Mouse (Mus musculus): ENCODE results near the gene Tab1. TPM values are rescaled to one million over a fixed set of nuclear protein-coding genes. Genes with fewer than 3 reads are reported as not detected.

Gene Tab1
- polyA plus RNA-seq, 1 experiment from 2014 or later = 44.0 TPM

DNA sequence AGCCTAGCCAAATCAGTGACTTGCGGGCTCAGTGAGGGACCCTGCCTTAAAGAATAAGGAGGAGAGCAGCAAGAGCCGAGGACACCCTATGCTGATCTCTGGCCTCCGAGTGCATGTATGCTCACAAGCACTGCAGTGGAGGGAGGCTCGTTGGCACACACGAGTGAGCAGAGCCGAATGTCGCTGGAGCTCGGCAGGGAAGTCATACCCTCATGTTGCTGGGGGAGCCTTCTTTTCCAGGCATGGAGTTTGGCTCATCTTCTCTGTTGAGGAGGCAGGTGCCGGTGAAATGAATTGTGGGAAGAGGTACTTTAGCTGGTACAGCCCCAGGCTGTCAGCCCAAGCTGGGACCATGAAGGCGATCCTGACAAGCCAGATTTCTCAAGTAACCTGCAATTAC lies 36.5 kb upstream of the Tab1 start:
- H3K9me3 ChIP-seq (replicated peaks) = no peaks in the 10 kb centered on the region
- no peak for ATAC-seq (ENCODE audit: low FRiP score)
- H3K4me2 ChIP-seq (replicated peaks) = no peak overlapping the region
- no peak overlapping the region for H3K27ac ChIP-seq
- H3K36me3 ChIP-seq = no peaks in the 10 kb centered on the region
- 63% methylated on average over 10 of the region's 10 CpGs for WGBS
- no peak overlapping the region for H3K9ac ChIP-seq
- H3K27me3 ChIP-seq = peaks cover 49% of the 10 kb centered on the region
- peaks cover 26% of the 10 kb centered on the region for H3K4me1 ChIP-seq
- no peak overlapping the region for H3K4me3 ChIP-seq

DNA sequence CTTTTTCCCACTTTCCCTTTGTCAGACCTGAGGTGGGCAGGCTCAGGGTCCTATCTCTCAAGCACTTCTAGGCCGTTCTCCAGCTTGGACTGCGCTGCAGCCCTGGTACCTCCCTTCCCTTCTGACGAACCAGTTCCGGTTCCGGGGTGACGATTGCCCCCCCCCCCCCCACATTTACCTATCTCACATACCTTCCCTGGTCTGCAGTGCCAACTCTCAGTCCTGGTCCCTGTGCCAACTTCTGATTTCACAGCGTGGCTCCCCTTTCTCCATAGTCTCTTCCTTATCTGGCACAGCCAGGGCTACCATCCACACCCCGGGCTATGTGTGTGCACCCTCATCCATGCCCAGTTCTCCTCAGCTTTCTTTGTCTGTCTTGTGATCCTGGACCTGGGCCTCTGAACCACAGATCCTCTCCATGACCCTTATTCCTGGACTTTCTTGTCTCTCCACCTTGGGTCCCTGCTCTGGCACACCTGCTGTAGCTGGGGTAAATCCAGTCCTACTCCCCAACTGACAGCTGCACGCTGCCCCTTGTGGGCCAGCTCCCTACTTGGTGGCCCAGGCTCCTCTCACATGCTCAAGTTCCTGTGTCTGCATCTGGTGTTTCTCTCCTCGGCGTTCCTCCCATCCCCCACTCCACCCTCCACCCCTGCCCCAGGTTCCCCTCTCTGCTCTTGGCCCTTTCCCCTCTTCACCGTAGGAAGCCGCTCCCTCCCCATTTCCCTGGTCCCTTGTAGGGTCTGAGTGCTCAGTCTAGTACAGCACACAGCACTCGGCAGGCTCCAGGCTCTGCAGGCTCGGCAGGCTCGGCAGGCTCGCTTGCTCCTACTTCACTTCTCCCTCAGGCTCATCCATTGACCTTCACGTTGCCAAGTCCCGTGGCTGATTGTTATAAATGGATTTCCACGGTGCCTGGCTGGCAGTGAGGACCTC lies 35.7 kb upstream of the Tab1 start:
- Histone ChIP-seq H3K4me1 (peaks cover 20% of the 10 kb centered on the region), H3K4me3 (no peak overlapping the region), H3K27ac (0 out of 2 replicates have a peak overlapping the region, but pooled peaks have one; percentile 8), H3K36me3 (no peaks in the 10 kb centered on the region), H3K9ac (peak overlapping the region; percentile 41; the same call in 1 of the 2 replicates), H3K27me3 (peaks cover 41% of the 10 kb centered on the region), H3K4me2 (replicated peaks) (peak overlapping the region; percentile 31), H3K9me3 (replicated peaks) (no peaks in the 10 kb centered on the region)
- WGBS = 26% methylated on average over 19 of the region's 20 CpGs
- ATAC-seq (ENCODE audit: low FRiP score) = peak; percentile 71

DNA sequence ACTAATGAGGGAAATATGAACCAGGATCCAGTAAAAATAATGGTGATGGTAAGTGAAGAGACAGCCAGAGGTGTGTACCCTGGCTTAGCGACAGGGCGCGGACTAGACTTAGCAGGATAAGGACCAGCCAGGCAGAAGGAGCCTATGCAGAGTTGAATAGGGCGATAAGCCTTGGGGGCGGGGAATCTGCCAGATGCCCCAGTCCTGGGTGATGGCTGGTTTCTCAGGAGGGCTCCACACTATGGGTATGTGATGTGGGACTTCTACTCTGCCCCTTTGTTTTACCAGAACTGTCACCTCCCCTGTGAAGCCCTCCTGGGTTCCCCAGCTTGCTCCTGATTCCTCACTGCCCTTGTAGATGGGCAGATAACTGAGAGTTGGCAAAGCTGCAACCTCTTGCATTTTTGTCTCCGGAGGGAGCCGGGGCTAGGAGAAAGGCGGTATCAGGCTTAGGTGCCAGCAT lies 34.9 kb upstream of the Tab1 start:
- peaks cover 32% of the 10 kb centered on the region for H3K27me3 ChIP-seq
- H3K4me2 ChIP-seq (replicated peaks) = peak overlapping the region; percentile 31; the same call in 1 of the 2 replicates
- H3K36me3 ChIP-seq = no peaks in the 10 kb centered on the region
- no peaks in the 10 kb centered on the region for H3K9me3 ChIP-seq (replicated peaks)
- H3K4me3 ChIP-seq = no peak overlapping the region
- 38% methylated on average over 8 of the region's 8 CpGs for WGBS
- 0 out of 2 replicates have a peak, but pooled peaks have one; percentile 33 for ATAC-seq (ENCODE audit: low FRiP score)
- H3K27ac ChIP-seq = no peak overlapping the region
- H3K4me1 ChIP-seq = peaks cover 14% of the 10 kb centered on the region
- H3K9ac ChIP-seq = 0 out of 2 replicates have a peak overlapping the region, but pooled peaks have one; percentile 41

DNA sequence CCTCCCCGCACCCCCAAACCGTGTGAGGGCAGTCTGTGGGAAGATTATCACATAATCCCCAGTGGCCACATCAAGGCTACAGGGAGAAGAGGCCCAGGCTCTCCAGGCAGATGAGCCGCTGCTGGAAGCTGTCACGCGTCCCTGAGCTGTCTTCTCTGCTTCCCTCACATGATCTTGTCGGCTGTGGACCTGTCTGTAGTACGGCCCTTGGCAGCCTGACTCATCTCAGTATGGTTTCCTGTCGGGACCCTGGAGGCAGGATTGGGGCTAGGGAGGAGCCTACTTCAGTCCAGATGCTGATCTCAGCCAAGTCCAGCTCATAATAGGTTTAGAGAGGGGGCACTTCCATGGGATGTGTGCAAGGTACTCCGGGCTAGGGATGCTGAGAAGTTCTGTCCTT lies 34.1 kb upstream of the Tab1 start:
- WGBS = 55% methylated on average over 9 of the region's 9 CpGs
- Histone ChIP-seq H3K9ac (no peak overlapping the region), H3K4me1 (peaks cover 14% of the 10 kb centered on the region), H3K9me3 (replicated peaks) (no peaks in the 10 kb centered on the region), H3K4me3 (no peak overlapping the region), H3K36me3 (no peaks in the 10 kb centered on the region), H3K4me2 (replicated peaks) (no peak overlapping the region), H3K27me3 (peaks cover 26% of the 10 kb centered on the region), H3K27ac (no peak overlapping the region)
- ATAC-seq (ENCODE audit: low FRiP score) = no peak

DNA sequence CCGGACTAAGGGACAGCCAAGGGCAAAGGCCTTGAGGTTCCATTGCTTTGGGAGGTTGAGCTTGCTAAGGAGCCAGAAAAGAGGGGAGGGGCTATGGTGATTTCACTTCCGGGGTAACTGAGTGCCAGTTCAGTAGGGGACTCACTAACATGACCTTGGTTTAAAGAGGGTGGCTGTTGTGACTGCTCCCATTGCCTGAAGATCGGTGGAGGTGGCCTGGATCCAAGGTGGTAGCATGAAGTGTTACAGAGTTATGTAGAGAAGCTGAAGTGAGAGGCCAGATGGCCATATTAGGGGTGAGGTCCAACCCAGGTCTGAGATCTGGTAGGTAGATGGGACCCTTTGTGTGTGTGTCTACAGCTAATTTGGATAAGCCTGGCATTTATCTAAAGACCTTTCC lies 33.5 kb upstream of the Tab1 start:
- Histone ChIP-seq H3K9ac (no peak overlapping the region), H3K27me3 (peaks cover 20% of the 10 kb centered on the region; the same call in 1 of the 2 replicates), H3K4me1 (peaks cover 14% of the 10 kb centered on the region), H3K9me3 (replicated peaks) (no peaks in the 10 kb centered on the region), H3K27ac (no peak overlapping the region), H3K4me2 (replicated peaks) (no peak overlapping the region), H3K36me3 (no peaks in the 10 kb centered on the region), H3K4me3 (no peak overlapping the region)
- 81% methylated on average over 3 of the region's 3 CpGs for WGBS
- no peak for ATAC-seq (ENCODE audit: low FRiP score)

DNA sequence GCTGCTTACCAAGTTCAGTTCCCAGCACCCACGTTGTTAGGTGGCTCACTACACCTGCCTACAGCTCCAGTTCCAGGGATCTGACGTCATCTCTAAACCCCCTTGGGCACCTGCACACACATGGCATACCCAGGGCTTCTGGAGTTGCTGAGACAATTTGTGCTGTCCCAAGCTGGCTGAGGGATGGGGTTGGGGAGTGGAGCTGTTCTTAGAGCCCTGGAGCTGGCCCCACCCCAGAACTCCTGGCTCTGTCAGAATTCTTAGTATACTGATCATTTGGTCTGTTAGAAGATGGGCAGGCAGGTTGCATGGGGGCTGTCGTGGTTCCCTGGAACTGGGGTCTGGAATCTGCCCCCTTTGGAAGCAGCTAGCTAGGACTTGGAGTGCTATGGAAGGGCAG lies 32.7 kb upstream of the Tab1 start:
- H3K4me3 ChIP-seq = no peak overlapping the region
- 80% methylated on average over 3 of the region's 3 CpGs for WGBS

DNA sequence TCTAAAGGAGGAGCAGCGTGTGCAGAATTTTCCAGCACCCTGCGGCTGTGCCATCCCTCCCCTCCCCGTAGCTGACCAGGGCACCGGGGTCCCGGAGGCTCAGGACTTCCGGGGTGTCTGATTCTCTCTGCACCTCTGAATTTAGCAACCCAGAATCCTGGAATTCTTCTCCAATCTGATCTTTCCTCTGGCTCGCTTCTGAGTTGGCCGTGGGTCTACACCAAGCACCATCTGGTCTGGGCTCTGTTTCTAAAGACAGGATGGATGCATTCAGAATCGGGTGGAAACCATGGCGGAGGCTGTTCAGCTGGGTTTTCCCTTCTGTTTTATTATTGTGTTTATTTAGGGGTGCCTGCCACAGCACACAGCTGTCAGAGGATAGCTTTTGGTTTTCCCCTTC lies 32.1 kb upstream of the Tab1 start:
- peaks cover 14% of the 10 kb centered on the region for H3K4me1 ChIP-seq
- no peak overlapping the region for H3K27ac ChIP-seq
- H3K27me3 ChIP-seq = peaks cover 20% of the 10 kb centered on the region; the same call in 1 of the 2 replicates
- no peak overlapping the region for H3K4me3 ChIP-seq
- H3K36me3 ChIP-seq = no peaks in the 10 kb centered on the region
- H3K4me2 ChIP-seq (replicated peaks) = no peak overlapping the region
- WGBS = 89% methylated on average over 10 of the region's 10 CpGs
- H3K9me3 ChIP-seq (replicated peaks) = no peaks in the 10 kb centered on the region
- no peak for ATAC-seq (ENCODE audit: low FRiP score)
- H3K9ac ChIP-seq = no peak overlapping the region

More for the DNA sequence above, 32.7 kb upstream of the Tab1 start:
- no peak for ATAC-seq (ENCODE audit: low FRiP score)
- Histone ChIP-seq H3K9me3 (replicated peaks) (no peaks in the 10 kb centered on the region), H3K4me1 (peaks cover 14% of the 10 kb centered on the region), H3K27me3 (peaks cover 20% of the 10 kb centered on the region; the same call in 1 of the 2 replicates), H3K27ac (no peak overlapping the region), H3K36me3 (no peaks in the 10 kb centered on the region), H3K4me2 (replicated peaks) (no peak overlapping the region), H3K9ac (no peak overlapping the region)

DNA sequence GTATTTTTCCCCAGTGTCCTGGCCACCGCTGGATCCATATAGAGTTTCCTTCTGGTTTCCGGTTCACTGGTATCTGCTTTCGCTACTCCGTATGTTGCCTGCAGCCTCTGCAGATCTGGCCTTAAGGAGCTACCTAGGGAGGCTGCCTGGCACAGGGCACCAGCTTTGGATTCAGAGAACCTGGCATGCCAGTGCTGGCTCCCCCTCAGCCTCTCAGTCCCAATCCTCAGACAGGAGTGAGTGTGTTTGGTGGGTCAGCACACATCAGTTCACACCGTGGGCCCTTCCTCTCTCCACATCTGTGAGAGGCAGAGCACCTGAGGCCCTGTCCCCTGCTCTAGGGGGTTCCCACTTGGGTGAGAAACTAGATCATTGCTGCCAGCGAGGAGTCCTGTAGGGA lies 31.4 kb upstream of the Tab1 start:
- no peak overlapping the region for H3K4me2 ChIP-seq (replicated peaks)
- peaks cover 15% of the 10 kb centered on the region; the same call in 1 of the 2 replicates for H3K27me3 ChIP-seq
- ATAC-seq (ENCODE audit: low FRiP score) = no peak
- WGBS = 84% methylated on average over 6 of the region's 6 CpGs
- H3K4me1 ChIP-seq = peaks cover 14% of the 10 kb centered on the region
- H3K36me3 ChIP-seq = no peaks in the 10 kb centered on the region
- no peak overlapping the region for H3K27ac ChIP-seq
- no peak overlapping the region for H3K4me3 ChIP-seq
- no peaks in the 10 kb centered on the region for H3K9me3 ChIP-seq (replicated peaks)
- no peak overlapping the region for H3K9ac ChIP-seq

DNA sequence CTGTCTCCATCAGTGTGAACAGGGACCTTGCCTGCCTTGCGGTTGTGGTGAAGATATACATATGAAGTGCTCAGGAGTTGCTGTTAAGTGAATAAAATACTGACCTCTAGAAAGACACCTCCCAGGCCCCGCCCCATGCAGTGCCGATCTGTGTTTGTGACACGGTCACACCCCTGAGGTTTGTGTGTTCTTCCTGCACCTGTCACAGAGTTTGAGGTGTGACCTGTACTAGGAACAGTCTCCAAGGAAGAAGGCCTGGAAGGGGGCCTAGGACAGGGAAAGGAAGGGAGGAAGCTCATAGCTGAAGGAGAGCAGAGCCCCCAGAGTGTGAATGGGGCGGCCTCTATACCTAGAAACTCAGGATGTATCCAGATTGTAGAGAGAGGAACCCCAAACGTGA lies 30.4 kb upstream of the Tab1 start:
- Histone ChIP-seq H3K27me3 (0 out of 2 replicates have a peak, but pooled peaks cover 8% of the 10 kb centered on the region), H3K4me2 (replicated peaks) (no peak overlapping the region), H3K9ac (no peak overlapping the region), H3K4me1 (peaks cover 8% of the 10 kb centered on the region), H3K27ac (no peak overlapping the region), H3K36me3 (no peaks in the 10 kb centered on the region), H3K4me3 (no peak overlapping the region), H3K9me3 (replicated peaks) (no peaks in the 10 kb centered on the region)
- no peak for ATAC-seq (ENCODE audit: low FRiP score)
- 82% methylated on average over 6 of the region's 6 CpGs for WGBS

DNA sequence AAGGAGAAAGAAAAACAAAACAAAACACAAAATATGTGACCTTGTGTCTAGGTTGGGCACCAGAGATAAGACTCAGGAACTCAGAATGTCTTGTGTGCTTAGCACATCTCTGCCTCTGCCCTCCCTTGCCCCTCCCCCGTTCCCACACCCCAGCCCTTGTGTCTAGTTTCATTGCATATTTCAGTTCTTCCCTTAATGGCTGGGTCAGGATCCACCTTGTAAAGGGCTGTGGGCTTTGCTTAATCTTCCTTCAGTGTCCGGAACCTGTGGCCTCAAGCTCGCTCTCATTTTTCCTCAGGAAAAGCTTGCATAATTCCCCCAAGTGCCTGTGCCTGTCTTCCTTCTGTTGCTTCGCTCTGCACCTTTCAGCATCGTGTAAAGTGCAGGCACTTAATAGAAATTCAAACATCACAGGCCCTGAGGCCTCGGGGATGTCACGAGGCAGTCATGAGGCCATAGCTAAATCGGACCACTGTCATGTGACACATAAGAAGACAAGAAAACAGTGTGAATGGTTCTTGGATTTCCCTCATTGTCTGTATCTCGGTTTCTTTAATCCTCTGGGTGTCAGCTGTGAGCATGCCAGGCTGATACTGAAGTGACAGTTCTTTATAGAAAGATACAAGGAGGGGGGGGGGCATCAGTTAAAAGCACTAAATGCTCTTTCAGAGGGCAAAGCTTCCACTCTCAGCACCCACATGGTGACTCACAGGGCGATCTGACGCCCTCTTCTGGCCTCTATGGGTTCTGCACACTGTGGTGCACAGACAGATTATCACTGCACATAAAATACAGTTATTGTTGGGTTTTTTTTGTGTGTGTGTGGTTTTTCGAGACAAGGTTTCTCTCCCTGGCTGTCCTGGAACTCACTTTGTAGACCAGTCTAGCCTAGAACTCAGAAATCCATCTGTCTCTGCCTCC lies 27.2 kb upstream of the Tab1 start:
- Histone ChIP-seq H3K4me1 (0 out of 2 replicates have a peak, but pooled peaks cover 2% of the 10 kb centered on the region), H3K27ac (no peak overlapping the region), H3K36me3 (no peaks in the 10 kb centered on the region), H3K9me3 (replicated peaks) (no peaks in the 10 kb centered on the region), H3K4me2 (replicated peaks) (no peak overlapping the region), H3K9ac (no peak overlapping the region), H3K27me3 (no peaks in the 10 kb centered on the region), H3K4me3 (no peak overlapping the region)
- 72% methylated on average over 12 of the region's 12 CpGs for WGBS
- ATAC-seq (ENCODE audit: low FRiP score) = no peak

DNA sequence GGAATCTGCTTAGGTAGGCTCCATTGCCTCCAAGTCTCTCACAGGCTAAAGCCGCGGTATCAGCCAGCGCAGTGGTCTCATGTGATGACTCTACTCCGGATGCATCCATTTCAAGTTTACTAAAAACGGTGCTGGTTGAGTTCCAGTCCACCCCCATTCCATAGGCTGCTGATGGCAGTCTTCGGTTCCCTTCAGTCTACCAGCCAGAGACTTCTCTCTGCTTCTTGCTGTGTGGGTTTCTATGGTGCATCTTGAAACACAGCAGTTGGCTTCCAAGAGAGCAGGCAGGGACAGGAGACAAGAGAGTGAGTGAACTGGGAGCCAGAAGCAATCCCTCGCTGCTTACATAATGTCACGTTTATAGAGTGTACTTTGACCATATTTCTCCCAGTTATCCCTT lies 25.8 kb upstream of the Tab1 start:
- Histone ChIP-seq H3K4me3 (no peak overlapping the region), H3K4me2 (replicated peaks) (no peak overlapping the region), H3K9ac (no peak overlapping the region), H3K27ac (no peak overlapping the region), H3K36me3 (no peaks in the 10 kb centered on the region), H3K9me3 (replicated peaks) (no peaks in the 10 kb centered on the region), H3K27me3 (no peaks in the 10 kb centered on the region), H3K4me1 (no peaks in the 10 kb centered on the region)
- ATAC-seq (ENCODE audit: low FRiP score) = no peak
- 93% methylated on average over 8 of the region's 8 CpGs for WGBS

DNA sequence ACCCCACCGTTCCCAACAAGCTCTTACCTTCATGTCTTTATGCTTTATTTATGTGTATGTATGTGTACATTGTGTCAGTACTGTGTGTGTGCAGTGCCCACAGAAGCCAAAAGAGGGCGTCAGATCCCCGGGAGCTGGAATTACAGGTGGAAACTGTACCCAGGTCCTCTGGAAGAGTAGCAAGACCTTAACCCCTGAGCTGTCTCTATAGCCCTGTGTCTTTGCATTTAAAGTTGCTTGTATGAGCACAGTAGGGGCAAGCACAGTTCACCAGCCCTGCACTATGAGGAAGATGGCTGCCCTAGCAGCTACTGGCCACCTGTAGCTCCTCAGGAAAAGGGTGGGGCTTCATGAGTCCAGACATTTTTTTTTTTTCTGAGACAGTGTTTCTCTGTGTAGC lies 25.4 kb upstream of the Tab1 start:
- Histone ChIP-seq H3K4me2 (replicated peaks) (no peak overlapping the region), H3K9ac (no peak overlapping the region), H3K27ac (no peak overlapping the region), H3K27me3 (no peaks in the 10 kb centered on the region), H3K9me3 (replicated peaks) (no peaks in the 10 kb centered on the region), H3K36me3 (no peaks in the 10 kb centered on the region), H3K4me1 (no peaks in the 10 kb centered on the region), H3K4me3 (no peak overlapping the region)
- WGBS = 88% methylated on average over 3 of the region's 3 CpGs
- no peak for ATAC-seq (ENCODE audit: low FRiP score)

All from hindbrain, embryonic 12.5 days (tissue).